Mouse (Mus musculus) lung, postnatal 25 days (tissue): ENCODE data around the gene Dtx4.
"Not testable (repeated sequence)": the region's sequence is repeated elsewhere in the genome, so short reads cannot be mapped to it uniquely, and the experiment has no call there.

ENCODE experiments used
- DNase-seq: peaks from one replicate; pipeline ENCODE4 v3.0.0; 2022; ENCODE audit warnings: low spot score

Gene Dtx4

DNA sequence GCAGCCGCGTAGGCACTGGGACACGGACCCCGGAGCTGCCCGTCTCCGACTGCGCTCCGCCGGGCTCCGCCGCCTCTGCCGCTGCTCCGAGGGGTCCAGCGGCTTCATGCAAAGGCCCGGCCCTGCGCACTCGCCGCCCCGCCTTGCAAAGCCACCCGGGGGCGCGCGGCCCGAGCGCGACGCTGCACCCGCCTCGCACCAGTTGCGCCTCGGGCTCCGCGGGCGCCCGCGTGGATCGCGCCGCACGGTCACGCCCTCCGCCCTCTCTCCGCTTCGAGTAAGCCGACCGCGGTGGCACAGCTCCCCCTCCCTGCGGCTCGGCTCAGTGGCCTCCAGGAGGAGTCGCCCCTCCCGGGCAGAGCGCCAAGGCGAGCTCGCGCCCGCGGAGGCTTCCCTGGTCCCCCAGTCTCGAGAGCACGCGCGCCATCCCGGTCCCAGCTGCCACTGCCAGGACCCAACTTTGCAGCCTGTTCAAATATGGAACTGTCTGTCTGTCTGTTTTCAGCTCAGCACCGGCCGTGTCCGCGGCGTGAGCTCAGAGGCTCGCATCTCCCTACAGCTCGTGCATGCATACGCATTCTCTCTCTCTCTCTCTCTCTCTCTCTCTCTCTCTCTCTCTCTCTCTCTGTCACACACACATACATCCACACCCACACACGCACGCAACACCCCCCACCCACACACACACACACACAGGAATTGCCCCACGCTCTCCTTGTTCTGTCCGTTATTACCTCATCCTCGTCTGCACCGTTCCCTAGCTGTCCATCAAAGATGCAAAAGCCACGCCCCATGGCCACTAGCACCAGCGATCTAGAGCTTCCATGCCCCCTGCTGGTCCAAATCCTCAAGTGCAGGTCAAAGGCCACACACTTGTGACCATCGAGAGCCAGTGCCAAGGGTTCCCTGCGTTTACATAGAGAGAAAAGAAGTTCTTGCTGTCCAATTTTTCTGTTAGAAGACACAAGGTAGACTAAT, at the start of gene Dtx4:
Gene Dtx4 (minus strand): TSS at position 85 of the 978 bp plus-strand sequence.
- peak; percentile 95 for DNase-seq

DNA sequence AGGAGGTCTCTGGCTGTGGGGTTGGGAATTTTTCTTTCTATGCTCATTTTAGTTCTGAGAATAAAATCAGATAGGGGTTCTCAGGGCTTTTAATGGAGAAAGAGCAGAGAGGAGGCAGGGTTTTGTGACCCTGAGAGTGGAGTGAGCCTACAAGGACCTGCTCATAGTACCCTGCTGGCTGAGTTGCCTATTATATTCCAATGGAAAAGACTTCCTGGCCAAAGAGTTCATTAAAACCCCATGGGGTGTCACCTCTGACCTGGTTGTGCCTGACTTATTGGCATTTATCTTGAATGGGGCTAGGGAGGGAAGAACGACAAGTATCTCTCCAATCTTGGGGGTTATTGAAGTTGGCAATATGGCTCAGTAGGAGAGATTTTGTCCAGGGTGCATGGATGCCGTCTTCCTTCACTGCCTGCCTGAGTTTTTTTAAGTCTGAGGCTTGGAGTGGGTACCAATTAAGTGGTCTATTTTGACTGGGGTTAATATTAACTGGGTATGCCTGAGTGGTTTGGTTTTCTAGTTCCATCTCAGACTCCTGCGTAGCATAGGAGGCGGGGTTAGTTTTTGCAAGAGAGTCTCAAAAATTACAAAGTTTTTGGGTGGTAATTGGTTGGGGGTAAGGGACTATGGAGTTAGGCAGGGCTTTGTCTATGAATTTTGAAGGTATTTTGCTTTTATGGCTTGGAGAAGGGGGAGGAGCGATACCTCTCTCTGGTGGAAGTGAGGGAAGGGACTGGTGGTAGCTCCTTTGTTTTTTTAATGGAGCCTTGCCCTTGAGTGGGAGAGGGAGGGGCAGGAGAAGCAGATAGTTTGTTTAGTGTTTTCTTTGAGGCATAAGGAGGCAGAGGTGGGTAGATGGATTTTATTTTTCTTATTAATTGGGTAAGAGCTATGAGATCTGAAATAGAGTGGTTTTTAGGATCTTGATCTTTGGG, 49.0 kb upstream of the Dtx4 start:
- no peak for DNase-seq

DNA sequence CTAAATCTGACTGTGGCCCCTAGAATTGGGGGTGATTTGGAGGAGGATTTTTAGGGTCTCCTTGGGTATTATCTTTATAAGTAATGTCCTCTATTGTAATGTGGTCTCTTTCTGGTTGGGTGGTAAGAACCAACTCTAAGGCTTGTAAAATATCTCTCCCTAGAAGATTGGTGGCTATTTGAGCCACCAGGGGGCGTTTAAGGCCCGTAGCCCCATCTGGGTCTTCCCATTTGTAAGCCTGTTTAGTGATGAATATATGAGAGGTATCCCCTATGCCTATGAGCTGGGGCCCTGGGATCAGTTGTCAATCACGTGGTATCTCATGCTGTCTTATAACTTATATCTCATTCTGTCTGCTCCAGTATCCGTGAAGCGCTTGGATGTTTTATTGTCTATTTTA, 47.9 kb upstream of the Dtx4 start:
- DNase-seq, result peak; percentile 21

DNA sequence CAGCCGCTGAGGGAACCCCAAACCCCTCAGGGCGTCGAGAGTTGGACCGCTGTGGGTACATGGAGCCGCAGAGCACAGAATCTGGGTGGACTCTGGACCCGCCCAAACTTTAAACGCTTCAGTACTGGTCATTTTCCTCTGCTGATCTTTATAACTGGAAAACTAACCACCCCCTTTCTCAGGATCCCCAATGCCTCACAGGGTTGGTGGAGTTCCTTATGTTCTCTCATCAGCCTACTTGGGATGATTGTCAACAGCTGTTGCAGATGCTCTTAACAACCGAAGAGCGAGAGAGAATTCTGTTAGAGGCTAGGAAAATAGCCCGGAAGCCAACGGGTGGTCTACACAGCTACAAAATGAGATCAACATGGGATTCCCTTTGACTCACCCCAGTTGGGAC, 44.2 kb upstream of the Dtx4 start, which contains the start of gene Fam111a:
Gene Fam111a (plus strand): TSS at position 301 of the 400 bp plus-strand sequence.
- not testable (repeated sequence) for DNase-seq

DNA sequence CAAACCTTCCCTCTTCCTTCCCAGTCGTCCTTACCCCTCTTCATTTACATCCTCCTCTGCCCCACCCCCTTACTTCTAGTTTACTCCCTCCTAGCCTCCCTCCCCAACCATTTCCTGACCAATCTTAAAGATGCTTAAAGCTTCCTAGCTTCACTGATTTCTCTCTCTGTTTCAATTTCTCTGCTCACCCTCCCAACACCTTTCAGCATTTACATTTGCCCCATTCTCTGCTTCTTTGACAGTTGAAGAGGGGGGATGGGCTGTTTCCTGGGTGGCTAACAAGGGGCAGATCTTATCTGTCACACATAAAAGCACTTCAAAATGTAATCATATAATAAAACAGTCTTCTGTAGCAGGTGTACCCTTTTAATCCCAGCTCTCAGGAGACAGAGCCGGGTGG, 40.4 kb upstream of the Dtx4 start:
- DNase-seq, result peak; percentile 35

DNA sequence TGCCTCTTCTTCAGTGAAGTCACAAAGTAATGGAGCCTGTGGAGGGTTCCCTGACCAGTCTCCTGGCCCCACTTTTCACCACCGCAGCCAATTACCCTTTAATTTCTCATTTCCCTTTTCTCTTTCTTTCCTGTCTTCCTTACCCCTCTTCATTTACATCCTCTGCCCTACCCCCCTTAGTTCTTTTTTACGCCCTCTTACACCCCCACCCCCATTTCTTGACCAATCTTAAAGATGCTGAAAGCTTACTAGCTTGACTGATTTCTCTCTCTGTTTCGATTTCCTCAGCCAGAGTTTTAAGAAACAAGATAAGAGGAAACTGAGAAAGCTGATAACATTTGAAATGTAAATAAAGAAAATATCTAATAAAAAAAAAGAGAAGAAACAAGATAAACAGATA, 39.5 kb upstream of the Dtx4 start:
- DNase-seq, result no peak

DNA sequence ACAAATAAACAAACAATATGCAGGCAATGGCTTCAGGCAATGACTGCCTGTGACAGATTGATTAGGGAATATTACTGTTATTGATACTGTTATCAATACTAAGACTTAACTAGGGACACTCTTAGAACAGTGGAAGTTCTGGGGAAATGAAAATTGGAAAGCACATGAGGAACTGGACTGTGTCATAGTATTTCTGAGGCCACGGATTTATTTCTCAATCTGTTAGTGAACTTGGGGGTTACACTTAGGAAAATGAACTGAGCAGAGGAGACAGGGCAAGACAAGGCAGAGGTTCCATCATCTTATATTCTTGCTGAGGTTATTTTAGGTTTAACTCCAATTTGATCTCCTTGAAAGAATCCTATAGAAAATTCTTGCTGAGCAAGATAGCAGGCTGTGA, 38.7 kb upstream of the Dtx4 start:
- no peak for DNase-seq

DNA sequence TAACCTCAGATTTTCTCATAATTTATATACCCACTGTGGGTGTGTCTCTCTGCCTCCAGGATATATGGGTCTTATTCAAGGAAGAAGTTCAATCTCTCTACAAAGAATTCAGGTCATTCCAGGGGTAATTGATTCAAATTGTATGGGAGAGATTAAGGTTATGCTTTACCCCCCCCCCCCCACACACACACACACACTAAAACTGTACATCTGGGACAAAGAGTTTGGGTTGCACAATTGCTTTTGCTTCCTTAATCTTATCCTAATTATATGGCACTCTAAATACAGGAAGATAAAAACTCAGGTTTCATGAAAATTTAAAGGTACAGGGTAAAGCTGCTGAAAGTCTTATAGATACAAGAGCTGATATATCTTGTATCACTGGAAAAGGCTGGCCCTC, 35.9 kb upstream of the Dtx4 start:
- DNase-seq, result no peak

DNA sequence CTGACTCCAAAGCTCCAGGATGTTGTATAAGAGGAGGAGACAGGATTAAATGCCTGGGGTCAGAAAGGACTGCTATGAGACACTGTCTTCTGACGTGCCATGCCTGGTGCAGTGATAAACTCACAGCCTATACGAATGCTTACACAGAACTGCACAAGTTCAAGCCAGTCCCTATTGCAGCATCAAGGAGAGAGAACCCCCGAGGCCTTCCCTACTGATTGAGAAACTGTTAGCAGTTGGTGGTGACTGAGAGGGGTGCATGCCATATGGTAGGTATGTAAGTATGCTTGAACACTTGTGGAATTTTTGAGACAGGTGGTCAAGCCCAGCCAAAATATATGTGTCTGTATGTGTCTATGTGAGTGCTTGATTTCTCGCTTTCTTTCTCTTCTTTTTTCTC, 22.1 kb upstream of the Dtx4 start:
- DNase-seq, result no peak

DNA sequence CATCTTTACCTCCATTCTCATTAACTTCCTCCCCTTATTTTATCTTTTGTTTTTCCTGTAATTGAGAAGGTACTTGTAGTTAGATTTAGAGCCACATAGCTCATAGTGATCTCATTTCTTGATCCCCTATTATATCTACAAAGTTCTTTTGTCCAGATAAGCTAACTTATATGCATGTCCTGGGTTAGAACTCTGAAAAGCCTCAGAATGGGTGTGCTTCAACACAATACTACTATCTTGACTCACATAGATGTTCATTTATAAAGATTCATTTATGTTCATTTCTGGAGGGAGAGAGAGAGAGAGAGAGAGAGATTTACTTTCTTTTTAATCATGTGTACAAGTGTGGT, 17.3 kb upstream of the Dtx4 start:
- DNase-seq, result no peak

DNA sequence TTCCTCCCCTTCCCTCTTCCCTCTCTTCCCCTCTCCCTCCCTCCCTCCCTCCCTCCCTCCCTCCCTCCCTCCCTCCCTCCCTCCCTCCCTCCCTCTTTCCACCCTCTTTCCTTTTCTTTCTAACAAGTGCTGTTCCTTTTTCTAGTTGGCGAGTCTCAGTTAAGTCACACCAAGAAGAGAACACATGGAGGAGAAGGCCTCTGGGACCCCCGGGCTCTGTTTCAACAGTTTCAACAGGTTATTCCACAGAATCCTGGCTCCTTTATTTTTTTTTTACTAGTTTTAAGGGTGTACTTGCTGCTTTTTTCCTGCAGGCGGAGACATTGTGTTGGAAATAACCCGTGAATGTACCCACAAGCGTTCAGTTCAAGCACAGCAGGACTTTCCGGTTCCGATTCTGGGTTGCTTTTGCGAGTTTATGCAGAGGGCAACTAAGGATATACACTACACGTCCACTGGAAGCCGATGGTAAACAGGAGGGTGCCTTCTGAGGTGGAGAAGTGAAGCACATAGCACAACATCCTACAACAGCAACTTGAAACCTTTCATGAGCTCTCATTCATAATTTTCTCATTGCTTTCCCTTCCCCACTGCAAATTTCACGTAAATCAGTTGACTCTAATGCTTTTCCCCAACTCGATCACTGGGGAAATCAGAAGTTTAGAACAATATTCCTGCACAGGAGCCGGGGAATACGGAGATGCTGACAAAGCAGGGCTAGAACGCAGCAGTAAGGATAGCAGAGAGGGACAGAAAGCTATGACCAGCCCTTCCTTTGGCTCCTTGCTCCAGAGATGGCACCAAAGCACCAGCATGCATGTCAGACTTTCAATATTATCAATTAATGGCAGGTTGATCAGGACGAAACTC, 16.7 kb upstream of the Dtx4 start:
- DNase-seq, result peak; percentile 66

DNA sequence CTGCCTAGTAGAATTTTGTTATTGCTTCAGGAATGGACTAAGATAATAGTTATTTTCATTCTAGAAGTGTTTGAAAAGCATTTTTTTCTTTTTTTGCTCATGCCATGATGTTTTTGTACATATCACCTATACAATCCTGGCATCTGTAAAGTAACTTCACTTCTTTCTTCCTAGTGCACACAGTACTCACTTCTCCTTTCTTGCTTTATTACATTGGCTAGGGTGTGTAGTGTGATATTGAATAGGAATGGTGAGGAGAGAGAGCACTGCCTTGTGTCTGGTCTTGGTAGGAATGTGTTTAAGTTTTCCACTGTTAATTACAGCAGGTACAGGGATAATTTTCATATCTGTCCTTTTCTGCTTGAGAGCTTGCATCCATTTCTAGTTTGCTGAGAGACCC, 13.4 kb upstream of the Dtx4 start:
- DNase-seq, result no peak

DNA sequence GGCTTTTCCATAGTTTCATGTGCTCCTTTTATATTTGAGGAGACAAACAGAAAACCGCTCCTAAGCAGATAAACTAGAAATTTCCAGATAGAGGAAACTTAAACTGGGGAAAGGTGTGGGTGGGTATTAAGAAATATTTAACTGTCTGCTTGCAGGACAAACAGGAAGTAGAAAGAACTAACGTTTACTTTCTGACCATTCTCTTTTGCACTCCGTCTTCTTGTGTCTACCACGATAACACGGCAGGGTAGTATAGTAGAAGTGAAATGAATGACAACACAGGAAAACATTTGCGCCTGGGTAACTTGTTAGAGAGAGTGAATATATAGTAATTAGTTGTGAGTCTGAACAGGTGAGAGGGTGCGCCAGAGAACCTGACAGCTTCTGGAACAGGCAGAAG, 1.5 kb upstream of the Dtx4 start:
- DNase-seq, result no peak

DNA sequence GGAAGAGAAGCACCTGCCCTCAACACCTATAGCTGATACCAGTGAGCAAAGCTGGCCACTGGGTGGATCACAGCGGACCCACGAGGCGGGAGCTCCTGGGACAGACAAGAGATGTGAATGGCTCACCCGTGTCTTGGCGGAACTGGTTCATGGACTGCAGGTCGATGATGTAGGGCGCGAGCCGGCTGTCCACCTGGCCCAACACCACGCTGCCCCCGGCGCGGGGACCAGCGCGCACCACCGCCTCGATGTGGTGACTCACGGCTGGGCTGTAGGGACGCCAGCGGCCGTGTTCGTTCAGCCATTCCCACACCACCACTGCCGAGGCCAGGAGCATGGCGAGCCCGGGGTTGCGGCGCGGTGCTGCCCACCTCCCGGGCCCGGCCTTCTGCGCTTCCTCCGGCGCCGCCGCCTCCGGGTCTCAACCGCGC, 358 bp downstream of the Dtx4 start:
- DNase-seq, result no peak

DNA sequence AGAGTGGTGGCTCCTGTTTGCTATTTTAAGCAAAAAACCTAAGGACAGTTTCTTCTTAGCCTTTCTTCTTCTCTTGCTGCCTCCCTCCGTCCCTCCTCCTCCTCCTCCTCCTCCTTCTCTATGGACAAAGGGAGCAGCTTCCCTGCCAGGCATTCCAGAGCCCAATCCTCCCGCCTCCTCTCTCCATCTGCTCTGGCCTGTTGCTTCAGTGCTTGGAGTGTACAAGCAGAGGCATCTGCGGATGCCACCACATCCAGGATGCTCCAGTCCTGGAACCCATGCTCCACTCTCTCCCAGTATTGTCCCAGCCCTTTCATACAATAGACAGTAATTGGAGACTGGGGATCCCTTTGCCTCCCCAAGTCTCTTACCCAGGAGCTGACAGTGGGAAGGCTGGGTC, 1.1 kb downstream of the Dtx4 start:
- no peak for DNase-seq

DNA sequence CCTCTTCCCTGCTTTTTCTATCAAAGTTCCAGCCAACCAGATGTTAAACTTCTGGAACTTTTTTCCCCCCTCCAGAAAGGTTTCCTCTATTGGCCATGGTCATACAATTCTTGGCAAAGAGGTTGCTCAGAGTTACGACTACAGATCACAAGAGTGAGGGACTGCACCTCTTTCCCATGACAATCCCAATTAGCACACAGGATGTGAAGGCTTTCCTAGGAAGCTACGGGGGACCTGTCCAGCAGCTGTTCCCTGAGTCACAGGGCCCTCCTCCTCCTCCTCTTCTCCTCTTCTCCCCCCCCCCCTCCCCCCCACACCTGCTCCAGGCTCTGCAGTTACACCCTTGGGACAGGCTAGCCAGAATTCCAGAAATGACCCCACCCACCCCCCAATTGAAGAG, 1.8 kb downstream of the Dtx4 start:
- no peak for DNase-seq

DNA sequence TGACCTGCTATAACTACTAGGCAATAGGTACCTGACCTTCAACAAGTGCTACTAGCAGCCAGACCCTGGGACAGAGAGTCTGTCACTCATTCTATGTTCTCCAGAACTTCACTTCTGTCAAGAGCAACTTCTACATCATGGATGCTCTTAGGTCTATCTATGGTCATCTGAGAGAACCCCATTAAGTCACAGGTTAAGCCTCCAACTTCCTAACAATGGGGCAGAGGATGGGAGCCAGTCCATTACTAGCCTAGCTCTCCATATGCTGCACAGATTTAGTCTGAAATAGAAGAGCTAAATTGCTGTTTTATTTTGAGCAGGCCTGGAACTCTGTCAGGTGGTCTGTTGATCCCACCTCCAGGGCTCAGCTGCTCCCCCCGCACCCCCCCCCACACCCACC, 2.3 kb downstream of the Dtx4 start:
- DNase-seq, result no peak

DNA sequence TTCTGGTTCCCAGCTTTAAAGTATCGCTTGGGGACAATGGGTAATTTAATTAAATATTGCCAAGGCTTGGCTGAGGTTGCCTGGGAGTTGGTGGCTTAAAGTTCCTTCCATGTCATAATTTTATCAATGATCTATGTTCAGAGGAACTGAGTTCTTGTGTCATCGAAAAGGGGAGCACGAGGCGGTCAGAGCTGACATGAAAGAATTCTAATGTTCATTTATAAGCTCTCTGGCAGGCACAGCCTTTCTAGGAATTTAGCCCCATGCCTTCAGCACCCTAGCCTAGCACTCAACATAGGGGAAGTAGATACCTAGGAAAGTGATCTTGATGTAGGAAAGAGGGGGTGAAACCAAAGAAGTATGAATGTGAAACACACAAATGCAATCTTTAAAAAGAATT, 2.9 kb downstream of the Dtx4 start:
- DNase-seq, result no peak

DNA sequence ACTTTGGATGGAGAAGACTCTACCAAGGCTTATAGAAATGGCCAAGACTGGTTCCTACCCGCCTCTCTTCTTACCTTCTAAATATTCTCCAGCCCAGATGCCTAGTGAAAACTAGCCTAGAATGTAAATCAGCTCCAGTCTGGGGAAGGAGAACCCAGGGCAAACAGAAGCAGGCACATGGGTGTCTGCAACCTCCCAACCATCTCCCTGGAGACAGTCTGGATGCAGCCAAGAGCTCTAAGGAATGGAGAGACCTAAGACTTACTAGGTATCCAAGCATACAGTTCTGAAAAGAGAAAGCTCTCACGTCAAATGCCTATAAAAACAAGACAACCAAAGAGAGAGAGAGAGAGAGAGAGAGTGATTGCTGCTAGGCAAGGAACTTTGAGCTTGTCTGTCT, 3.3 kb downstream of the Dtx4 start:
- no peak for DNase-seq

DNA sequence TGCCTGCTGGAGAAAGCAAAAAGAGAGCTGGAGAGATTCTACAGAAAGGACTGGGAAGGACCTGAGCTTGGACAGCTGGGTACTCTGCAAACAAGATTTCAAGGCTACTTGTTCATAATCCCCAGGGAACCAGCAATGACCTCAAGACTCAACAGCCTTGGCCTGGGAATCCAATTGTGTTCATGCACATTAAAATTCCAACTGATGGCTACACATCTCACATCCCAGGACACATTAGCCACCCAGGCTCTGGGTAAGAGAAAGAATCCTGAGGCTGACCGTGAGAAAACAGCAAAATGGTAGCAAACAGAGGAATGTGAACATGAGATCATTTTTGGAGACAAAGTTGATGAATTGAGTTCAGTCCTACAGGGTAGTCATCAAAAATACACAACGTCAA, 5.0 kb downstream of the Dtx4 start:
- DNase-seq, result no peak

DNA sequence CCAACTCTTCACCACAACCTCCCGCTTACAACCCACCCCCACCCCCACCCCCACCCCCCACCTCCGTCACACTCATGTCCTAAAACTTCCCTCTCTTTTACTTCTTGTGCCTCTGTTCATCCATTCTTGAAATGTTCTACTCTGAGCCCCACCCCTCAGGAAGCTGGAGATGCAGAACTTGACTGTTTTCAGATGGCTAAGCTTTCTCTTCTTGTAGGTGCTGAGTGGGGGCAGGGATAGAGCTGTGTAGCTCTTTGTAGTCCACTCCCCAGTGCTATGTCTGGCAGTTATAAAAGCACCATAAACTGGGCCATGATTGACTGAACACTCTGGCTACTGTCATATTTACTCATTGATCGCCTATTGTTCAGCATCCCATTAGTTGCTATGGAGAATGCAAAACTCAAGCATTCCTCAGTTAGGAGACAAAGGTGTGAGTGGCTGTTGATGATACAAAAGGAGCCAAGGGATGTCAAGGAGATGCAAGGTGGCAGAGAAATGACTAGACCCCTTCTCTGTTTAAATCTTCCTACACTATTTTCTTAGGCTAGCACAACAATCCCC, 6.2 kb downstream of the Dtx4 start:
- no peak for DNase-seq

DNA sequence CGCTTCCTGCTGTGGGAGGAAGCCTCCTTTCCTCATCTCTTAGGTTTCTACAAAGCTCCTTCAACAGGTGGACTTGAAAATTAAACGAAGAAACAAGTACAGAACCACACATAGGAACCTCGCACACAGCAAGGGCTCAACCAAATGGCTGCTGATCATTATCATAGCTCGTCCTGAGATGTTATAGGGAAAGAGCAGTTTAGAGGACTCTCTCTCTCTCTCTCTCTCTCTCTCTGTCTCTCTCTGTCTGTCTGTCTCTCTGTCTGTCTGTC, 7.1 kb downstream of the Dtx4 start:
- no peak for DNase-seq
